Mouse (Mus musculus): Measurements from ENCODE around the gene Gm28230.
A peak's percentile ranks its signal among the peaks of the same experiment; 100 is the strongest.

Gene Gm28230

DNA sequence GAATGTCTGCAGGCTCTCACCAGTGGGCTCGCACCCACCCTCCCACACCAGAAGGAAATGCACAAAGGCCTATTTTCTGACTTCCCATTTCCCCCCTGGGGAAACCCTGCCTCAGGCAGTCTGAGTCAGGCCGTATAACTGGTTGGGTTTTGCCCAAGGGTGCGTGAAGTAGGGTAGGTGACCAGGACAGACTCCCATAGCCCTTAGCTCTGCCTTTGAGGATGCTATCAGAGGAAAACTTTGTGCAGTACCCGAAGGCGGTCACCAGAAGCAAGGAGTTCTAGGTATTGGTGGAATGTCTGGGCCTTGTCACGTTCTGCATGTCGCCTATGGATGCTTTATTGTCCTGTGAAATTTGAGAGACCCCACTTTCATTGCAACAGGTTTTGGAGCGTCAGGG is 3.6 kb upstream of the Gm28230 start:
- DNase-seq (ENCODE audit: low spot score) = no peak

DNA sequence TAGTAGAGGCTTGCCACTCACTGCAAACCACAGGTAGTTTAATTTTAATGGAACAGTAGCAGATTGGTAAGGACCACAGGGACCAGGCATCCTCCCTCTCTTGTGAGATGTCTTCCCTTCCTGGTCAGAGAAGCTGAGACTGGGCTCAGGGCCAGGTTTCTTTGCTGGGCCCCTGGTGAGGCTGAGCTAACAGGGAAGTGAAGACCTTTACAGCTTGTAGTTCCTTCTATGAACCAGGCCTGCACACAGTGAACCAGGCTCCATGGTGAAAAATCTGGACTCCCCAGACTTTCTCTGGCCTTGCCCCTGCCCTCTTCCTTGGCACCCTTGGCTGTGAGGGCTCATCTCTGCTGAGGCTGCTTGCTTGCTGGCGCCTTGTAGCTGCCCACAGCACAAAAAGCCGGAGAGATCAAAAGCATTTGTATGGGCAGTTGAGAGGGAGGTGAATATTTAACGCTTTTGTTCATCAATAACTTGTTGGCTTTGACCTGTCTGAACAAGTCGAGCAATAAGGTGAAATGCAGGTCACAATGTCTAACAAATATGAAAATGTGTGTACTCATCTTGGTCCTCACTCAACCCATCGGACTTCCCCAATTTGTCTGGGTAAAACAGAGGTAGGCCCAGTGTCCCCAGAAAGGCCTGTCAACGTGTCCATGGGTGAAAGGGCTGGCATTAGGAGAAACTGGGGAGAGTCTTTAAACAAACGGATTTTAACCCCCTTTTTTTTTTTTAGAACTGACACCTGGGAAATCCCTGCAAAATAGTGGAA is 2.1 kb upstream of the Gm28230 start:
- DNase-seq (ENCODE audit: low spot score) = no peak

DNA sequence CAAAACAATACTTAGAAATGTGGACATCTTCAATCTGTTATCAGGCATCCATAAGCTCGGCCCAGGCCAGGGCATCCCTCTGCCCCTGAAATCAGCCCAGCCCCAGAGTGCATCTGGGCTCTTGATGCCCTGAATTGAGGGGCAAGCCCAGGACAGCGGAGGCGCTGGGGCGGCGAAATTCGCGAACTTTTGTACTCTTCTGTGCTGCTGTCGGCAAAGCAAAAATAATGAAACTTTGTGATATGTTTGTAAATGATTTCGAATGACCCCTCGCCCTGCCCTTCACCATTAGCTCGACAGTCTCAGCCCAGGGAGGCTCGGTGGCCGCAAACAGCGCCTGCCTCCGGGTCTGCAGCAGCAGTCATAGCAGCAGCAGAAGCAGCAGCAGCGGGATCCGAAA is 1.4 kb upstream of the Gm28230 start:
- DNase-seq (ENCODE audit: low spot score) = no peak

DNA sequence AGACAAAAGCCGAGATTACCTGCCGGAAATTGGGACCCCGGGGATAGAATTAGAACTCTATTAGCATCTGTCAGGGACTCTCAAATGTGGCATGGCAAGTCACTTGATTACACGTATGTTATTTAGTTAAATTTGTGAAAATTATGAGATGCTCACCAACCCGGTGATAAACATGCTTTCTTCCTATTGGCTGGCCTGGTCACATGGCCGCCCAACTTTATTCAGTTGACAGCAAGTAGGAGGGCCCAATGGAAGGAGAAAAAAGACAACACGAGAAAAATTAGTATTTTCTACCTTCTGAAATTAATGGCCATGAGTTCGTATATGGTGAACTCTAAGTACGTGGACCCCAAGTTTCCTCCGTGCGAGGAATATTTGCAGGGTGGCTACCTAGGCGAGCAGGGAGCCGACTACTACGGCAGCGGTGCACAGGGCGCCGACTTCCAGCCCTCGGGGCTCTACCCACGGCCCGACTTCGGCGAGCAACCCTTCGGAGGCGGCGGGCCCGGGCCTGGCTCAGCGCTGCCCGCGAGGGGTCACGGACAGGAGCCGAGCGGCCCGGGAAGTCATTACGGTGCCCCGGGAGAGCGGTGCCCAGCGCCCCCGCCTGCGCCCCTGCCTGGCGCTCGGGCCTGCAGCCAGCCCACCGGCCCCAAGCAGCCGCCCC is 578 bp downstream of the Gm28230 start:
- no peak for DNase-seq (ENCODE audit: low spot score)

DNA sequence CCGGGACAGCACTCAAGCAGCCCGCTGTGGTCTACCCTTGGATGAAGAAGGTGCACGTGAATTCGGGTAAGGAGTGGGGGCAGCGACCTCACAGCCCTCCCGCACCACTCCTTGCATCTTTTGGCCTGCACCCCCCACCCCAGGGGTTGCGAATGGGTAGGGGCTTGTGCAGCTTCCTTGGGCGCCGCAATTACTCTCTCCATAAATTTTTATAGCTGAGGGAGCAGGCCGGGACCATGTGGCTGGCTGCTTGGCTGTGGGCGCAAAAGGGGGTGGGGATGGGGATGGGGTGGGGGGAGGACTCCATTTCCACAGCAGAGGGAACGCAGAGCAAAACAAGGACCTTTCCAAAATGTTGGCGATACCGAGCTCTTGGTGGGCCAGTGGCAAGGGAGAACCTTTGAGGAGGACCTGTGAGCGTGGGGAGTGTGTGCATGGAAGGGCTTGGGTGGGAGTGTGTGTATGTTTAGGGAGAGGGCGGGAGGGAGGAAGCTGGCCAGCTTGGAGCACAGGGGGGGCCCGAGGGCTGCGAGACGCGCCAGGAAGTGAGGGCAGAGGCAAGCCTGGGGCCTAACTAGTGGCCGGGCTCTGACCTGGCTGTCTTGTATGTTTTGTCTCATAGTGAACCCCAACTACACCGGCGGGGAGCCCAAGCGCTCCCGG is 1.2 kb downstream of the Gm28230 start:
- no peak for DNase-seq (ENCODE audit: low spot score)

DNA sequence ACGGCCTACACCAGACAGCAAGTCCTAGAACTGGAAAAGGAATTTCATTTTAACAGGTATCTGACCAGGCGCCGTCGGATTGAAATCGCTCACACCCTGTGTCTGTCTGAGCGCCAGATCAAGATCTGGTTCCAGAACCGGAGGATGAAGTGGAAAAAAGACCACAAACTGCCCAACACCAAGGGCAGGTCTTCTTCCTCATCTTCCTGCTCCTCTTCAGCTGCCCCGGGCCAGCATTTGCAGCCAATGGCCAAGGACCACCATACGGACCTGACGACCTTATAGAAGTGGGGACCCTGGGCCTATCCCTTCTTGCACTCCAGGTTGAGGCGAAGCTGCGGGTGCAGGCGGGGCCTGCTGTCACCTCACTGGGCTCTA is 1.8 kb downstream of the Gm28230 start:
- no peak for DNase-seq (ENCODE audit: low spot score)

DNA sequence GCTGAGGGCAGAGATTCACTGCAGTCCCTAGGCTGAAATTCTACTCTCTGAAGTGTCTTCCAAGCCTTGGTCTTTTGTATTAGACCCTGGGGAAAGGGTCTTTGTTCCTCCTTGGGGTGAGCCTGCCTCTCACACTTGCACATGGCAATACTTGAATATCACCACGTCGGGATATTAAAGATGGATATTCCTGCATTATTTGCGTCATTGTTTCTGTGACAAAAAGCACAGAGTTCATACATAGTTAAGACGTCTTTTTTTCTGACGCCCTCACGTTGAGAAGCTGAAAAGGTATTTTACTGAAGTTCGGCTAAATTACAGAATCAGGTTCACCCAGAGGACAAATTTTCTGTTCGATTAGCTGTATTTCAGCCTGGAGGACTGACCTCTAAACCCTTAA is 3.8 kb downstream of the Gm28230 start:
- no peak for DNase-seq (ENCODE audit: low spot score)

DNA sequence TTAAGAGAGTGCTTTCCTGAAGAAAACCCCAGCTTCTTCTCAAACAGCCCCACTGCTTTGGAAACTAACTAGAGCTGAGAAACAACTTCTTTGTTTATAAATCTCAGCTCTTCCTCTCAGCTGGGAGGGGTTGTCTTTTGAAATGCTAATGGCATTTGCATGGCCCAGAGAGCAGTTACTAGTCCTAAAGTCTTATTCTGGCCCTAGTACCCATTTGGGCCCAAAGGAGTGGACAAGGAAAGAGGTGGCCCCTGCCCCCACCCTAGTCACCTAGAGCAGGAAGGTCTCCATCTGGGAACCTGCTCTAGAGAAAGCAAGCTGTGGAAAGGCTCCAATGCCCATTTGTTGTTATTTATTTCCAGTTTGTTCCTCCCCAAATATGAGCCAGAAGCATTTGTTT is 4.5 kb downstream of the Gm28230 start:
- no peak for DNase-seq (ENCODE audit: low spot score)

DNA sequence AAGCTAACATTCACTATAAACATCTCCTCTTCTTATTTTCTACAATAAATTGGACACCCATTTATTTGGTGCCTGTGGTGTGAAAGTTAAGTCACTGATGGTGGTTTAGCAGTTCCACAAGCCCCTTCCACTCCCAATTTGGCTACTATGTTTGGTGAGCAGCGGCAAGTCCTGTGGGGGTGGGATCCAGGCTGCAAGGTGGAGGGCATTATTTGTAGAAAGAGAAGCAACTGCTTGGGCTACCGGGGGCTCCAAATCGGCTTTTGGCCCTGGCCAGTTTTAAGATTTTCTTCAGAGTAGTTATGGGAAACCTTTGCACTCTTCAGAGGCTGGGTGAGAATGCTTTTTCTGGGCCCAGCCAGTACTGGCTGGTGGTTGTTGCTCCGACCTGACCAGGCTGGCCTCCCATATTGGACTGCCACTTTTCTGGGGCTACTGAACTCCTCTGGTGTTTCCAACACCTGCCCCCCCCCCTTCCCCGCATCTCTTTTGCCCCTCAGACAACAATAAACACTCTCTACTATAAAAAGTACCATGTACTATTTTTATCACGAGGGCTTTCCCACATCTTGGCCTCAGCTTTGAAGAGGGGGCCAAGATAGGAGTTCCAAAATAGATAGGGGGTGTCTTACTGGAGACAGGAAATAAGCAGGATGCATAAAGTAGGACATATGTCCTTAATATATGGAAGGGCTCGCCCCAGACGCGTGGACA is 5.4 kb downstream of the Gm28230 start:
- DNase-seq (ENCODE audit: low spot score) = no peak

DNA sequence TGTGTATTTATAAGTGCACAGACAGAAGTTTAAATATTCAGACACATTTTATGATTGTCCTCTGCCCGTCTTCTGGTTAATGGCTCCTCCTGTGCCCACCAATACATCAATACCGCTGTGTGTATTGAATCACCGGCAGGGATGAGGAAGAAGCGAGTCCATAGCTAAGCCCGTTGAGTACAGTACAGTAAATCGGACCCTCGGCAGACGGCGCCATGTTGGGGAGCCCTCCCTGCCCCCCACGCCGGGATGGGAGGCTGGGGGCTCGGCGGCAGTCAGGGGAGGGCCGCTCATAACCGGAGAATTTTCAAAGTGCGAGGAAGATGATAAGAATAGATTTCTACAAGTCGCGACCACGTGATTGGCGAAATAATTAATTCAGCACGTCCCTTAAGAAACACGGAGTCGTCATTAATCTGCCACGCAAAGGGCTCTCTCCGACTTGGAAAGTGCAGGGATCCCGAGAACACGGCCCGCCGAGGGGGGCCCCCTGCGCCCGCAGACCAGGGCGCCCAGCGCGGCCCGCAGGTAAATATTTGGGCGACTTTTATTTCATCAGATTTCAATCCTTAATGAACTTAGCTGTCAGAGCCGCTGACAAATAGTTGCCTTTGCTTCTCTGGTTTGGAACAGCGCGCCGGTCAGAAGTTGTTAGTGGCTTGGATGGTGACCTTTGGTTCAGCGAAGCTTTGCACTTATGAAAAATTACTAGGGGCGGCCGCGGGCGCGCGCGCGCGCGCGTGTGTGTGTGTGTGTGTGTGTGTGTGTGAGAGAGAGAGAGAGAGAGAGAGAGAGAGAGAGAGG is 6.2 kb downstream of the Gm28230 start:
- no peak for DNase-seq (ENCODE audit: low spot score)

DNA sequence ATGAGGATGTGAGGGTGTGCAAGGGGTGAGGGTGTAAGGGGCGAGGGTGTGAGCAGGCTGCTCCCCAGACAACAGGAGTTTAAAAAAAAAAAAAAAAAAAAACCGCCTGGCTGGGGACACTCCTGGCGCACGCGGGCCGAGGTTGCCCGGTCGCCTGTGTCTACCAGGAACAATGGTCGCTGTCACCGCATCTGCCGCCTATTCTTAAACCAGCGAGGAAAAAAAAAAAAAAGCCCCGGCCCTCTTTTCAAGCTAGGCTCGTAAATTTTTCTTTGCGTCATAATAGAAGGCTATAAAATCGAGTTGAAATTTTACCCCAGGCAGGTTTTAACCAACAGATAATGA is 6.8 kb downstream of the Gm28230 start:
- DNase-seq (ENCODE audit: low spot score) = no peak

DNA sequence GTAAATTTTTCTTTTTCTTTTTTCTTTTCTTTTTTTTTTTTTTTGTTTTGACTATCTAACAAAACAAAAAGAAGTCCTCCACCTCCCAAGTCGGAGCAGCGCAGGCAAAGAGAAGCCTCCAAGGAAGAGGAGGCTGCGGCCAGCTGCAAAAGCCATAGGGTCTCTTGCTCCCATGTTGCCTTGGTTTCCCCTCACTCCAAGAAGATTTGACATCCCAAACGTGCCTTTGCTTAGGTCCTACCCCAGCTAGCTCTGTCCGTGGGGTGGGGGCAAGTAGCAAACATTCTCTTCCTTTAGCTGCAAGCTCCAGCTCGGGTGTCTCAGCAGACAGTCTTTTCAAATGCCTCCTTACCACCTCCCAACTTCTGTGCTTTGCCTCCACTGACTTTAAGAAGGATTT is 7.2 kb downstream of the Gm28230 start:
- DNase-seq (ENCODE audit: low spot score) = no peak

DNA sequence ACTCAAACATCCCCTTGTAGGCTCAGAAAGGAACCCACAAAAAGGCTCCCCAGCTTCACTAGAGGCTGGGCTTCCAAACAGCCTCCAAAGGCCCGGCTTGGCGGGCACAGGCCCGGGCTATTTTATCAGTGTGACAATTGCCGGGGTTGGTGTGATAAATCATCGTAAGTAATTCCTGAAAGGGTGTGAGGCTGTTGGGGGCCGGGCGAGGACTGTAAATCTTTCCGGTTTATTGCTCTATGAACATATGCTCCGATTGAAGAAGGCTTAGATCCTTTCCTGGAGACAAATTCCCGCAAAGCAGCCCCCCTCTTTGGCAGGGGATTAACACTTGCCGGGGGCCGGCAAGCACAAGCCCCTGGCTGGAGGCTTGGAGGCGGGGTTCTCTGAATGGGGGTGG is 7.9 kb downstream of the Gm28230 start:
- no peak for DNase-seq (ENCODE audit: low spot score)

DNA sequence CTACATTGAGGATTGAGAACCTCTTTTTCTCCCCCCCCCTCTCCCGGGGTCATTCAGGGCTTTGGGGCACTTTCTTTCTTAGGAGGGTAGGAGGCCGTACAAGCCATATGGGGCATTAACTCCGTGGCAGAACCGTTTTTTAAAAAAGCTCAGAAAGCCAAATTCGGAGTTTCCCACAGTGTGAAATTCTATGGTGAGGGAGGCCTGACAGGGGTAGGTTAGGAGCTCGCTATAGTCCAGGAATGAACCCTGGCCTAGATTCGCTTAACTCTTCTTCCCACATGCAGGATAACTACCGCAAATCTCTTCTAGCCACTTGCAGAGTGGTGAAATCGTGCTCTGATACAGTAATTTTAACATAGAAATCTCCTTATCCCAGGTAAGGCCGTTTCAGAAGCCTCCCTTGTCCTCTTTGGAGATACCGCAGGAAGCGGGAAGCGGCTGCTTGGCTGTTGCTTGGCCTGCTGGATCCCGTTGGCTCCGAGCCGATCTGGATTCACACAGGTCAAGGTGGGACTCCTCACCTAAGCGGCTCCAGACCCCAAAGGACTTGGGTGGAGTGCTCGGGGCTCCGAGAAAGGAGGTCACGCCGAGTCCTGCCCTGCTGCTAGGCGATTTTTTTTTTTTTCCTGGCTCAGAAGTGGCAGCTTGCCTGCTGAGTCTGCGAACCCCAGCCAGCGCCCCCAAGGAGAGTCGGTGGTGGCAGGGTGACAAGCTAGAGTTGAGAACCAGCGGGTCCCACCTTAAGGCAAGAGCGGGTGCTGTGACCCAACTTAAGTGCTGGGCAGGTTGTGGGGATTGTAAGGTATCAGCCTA is 8.7 kb downstream of the Gm28230 start:
- no peak for DNase-seq (ENCODE audit: low spot score)

DNA sequence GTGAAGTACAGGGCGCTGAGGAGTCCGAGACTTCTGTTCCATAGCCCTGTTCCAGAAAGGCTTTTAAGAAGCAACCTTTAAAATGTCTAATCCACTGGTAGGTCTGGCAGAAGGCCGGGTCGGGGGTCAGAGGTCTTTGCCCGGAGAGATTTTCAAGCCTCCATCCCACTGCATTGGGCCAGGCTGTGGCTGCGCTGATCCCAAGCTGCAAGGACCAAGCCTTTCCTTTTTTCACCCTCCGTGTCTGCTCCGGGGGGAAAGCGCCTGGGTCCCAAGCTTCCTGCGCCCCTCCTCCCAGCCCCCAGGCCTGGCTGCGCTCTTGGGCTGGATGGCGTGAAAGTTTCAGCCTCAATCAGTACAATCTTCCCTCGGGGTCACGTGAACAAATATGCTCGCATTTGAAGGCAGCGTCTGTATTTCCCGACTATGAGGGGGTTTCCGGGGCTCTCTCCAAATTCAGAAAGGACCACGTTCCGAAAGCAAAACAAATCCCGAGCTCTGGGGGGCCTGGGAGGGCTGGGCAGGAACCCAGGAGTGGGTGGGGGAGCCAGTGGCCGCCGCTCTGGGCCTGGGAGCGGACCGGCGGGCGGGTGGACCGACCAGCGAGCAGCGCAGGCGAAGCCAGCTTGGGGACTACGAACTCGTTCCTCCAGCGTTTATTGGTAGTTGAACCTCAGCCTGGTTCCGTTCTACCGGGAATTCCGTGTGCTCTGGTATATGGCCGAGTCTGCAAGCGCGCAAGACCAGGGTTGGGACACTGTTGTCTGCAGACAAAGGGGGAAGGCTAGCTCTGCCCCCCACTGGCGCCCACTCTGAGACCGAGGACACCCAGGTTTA is 9.5 kb downstream of the Gm28230 start:
- DNase-seq (ENCODE audit: low spot score) = no peak

DNA sequence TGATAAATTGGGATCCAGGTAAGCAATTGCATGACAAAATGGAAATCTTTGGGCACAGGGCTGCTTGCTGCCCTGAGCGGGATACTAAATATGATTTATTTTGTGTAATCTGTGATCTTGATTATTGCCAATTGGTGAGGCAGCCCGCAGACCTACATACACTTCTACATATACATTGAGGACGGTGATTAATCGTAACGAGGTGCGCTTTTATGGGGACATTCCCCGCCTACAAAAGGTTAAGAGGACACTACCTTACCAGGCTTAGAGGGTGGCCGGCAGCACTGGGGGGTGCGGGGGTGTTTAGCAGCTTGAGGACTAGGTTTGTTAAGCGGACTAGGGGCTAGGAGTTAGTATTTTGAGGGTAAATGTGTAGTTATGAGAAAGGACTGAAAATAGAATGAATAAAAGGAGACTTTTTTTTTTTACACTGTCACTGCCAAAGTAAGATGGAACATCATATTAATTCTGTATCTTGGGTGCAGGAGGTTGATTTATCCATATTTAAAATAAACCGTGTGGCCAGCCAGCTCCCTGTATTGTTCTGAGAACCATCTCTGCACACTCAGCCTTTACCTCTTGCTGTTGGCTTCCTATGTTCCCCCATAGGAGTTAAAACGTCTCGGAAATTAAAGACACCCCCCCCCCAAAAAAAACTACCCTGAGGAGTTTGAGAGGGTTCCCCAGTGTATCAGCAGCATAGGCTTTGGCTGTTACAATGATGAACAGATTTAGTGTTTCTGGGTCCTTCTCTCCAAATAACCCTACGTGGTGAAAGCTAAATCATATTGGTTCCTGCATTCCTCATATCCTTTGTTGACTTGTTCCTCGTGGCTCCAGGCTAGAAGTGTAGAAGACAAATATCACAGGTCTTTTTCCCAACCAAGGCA is 10.4 kb downstream of the Gm28230 start:
- no peak for DNase-seq (ENCODE audit: low spot score)

DNA sequence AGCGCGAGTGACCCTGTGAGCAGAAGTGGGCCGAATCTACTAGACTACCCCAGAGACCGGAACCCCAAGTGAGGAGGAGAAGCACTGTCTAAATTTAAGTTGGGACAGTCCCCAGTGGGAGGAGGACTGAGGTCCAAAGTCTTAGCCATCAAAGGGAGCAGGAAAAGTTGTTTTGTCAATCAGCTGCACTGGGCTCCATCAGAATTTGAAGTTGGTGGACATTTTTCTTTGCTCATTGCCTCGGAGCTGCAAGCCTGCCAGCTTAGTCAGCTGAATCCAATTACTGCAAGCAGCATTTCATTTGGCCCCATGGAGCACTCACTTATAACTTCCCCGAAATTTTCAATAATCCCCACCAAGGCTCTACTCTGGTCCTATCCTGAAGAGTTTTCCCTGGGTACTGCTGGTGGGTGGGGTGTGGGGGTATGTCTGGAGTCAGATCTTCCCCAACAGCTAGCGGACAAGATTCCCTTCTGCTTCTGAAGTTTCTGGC is 11.1 kb downstream of the Gm28230 start:
- peak; percentile 53 for DNase-seq (ENCODE audit: low spot score)

DNA sequence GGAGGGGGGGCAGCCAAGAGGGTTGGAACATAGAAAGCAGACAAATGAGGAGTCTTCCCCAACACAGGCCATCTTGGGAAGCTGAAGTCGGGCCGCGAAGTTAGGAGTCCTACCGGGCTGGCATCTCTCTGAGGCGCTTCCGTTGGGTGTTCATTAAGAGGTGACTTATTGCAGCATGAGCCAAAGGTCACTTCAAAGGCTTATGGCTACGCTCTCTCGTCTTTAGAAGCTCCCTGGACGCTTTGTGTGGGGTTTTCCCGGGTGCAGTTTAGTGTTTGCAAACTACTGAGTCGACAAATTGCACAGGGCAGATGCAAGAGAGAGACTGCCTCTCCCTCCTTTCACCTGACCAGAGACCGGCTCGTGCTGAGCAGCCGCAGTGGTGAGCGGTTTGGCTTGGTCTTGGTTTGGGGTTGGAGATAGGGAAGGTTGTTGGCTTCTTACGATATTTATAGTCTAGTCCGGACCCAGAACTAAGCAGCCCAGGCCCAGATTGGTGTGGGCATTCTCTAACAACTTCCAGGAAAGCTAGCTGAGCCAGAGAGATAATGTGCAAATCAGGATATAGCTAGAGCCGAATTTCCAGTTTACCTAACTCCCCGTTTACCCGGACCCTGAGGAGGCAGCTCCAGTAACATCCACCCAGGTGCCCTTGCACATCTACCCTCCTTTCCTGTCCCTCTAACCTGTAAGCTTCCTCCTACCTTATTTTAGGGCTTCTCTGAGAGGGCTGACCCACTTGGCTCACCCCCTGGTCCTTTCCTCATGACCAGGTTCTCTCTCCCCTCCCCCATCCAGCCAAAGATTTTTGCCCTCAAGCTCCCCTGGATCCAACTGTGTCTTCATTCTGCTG is 12.3 kb downstream of the Gm28230 start:
- no peak for DNase-seq (ENCODE audit: low spot score)

Measured in adipocyte (in vitro differentiated cells).